Mouse (Mus musculus) naive thymus-derived CD4-positive, alpha-beta T cell, adult 2 months (primary cell): ENCODE data around the gene Cd52.

Experiments used
- DNase-seq: peaks from one replicate; pipeline ENCODE4 v3.0.0-alpha.2; 2011; ENCODE audit warnings: low read depth

Gene Cd52

DNA sequence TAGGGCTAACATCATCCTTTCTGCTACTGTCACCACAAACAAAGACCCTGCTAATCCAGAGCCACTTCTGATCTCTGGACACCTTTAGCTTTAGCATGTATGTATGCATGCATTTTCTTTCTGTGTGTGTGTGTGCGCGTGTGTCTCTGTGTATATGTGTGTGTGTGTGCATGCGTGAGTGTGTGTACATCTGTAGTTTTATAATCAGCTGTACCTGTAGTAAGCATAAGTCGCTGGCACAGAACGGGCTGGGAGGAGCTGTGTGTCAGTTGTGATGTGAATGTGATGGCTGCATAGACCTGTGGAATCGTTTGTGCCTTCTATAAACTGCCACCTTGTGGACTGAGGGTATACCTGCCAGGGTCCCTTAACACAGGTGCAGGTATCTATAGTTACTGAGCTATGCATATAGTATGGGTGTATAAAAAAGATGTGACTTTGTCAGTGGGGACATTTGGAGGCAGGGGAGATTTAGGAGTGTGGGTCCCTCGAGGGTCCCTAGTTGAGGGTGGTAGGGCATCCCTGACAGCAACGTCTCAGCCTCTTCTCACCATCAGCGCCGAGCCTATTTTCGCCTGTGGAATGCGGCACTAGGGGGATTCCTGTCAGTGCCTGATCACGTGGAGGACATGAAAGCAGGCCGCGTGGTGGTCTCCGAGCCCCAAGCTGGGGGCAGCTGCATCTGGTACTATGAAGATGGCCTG is 4.2 kb downstream of the Cd52 start:
- peak; percentile 50 for DNase-seq

DNA sequence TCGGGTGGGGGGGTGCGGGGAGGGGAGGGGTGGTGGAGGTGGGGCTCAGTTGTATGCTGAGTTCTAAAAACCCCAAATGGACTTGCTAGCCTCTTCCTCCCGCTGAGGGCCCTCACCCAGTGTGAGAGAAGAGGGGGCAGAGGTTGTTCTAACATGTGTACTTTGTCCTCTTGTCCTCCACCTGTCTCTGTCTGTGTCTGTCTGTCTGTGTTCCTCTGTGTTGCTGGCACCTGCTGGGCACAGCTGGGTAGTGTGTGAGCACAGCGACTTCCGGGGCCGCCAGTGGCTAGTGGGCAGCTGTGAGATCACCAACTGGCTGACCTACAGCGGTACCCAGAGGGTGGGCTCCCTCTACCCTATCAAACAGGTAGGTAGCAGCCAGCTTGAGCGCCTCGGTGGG is 5.9 kb downstream of the Cd52 start:
- no peak for DNase-seq

DNA sequence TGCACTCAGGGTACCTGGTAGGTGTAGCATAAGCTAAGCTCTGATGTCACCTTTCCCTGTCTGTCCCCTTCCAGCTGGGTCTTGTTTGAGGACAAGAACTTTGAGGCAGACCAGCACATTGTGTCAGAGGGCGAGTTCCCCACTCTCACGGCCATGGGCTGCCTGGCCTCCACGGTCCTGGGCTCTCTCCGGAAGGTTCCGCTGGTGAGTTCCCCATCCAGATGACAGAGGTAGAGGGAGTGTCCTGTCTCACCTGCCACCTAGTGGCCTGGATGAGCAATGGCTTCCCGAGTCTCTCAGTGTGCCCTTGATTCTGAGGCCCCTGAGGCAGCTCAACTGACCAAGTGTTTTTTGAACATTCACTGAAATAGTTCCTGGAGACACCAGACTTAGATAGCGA is 7.5 kb downstream of the Cd52 start:
- DNase-seq: peak; percentile 80

DNA sequence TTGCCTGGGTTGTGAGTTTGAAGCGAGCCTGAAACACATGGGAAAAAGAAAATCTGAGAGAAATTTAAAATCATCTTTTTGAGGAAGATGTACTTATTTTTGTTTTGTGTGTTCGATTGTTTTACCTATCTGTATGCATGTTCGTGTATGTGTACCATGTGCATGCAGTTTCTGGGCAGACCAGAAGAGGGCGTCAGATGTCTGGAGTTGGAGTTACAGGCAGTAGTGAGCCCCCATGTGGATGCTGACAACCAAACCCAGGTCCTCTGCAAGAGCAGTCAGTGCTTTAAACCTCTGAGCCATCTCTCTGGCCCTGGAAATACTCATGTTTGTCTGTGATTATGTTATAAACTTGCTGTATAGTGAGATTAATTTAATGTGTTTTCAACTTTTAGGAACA is 9.9 kb downstream of the Cd52 start:
- DNase-seq: no peak

DNA sequence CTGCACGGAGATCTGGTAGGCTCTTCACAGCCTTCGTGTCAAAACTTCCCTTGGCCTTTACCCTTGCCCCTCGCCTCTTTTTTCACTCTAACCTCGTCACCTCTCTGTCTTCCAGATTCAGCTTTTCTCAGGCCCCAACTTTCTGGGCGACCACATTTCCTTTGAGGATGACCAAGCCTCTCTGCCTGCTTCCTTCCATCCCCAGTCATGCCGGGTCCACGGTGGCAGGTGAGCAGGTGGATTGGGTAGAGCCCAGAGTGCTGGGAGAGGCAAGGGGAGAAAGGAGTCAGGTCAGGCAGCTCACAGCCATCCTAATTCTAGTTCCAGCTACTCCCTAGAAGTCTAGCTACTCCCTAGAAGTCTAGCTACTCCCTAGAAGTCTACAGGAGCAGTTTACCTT is 12.4 kb downstream of the Cd52 start:
- DNase-seq: no peak

DNA sequence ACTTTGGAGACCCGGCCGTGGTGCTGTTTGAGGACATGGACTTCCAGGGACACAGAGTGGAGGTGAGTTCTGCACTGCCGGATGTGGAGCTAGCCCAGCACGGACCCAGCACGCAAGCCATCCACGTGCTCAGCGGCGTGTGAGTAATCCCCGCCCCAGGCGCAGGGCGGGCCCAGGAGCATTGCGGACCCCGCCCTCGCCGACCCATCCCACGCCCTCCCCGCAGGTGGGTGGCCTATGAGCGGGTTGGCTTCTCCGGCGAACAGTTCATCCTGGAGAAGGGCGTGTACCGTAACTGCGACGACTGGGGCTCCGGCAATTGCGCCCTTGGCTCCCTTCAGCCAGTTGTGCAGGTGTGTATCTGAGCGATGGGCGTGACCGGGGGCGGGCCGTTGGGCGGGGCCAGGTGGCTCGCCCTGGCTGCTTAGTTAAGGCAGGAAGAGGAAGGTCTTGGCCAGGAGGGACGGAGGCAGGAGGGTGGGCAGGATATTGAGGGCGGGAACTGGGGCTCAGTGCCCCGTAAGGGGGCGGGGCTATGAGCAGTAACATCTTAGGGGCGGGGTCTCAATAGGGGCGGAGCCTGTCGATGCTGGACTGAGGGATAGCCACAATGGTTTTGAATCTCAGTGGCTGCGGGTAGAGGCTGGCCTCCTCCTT is 13.0 kb downstream of the Cd52 start:
- DNase-seq: peak; percentile 96

DNA sequence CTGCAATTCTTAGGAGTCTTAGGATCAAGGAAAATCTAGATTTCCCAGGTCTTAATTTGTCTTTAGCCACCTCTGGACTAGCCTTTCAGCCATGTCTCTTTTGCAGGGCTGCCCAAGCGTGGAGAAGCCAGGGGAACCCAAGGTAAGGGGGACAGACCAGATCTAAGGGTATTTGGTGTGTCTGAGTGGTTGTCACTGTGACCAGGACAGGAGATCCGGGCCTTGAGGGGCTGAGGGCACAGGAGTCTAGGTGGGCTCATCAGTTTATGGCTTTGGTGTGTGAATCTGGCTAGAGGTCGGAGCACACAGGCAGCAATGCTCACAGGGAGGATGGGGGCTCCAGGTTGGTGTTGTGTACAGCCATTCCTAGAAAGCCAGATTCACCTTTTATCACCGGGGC is 14.2 kb downstream of the Cd52 start:
- no peak for DNase-seq

DNA sequence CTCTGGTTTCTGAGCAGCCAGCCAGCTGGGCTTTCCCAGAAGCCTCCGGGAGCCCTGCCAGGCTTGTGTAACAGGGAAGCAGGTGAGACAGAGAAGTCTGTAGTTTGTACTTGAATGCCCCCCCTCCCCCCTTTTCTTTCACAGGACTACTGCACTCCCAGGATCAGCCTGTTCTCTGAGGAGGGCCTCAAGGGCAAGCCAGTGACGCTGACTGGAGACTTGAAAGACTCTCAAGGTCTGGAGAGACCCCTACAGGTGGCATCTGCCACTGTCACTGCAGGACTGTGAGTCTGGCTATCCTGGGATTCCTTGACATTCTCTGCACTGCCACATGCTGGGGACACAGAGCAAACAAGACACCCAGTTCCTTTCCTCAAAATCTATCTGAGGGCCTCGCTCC is 16.2 kb downstream of the Cd52 start:
- peak; percentile 69 for DNase-seq

DNA sequence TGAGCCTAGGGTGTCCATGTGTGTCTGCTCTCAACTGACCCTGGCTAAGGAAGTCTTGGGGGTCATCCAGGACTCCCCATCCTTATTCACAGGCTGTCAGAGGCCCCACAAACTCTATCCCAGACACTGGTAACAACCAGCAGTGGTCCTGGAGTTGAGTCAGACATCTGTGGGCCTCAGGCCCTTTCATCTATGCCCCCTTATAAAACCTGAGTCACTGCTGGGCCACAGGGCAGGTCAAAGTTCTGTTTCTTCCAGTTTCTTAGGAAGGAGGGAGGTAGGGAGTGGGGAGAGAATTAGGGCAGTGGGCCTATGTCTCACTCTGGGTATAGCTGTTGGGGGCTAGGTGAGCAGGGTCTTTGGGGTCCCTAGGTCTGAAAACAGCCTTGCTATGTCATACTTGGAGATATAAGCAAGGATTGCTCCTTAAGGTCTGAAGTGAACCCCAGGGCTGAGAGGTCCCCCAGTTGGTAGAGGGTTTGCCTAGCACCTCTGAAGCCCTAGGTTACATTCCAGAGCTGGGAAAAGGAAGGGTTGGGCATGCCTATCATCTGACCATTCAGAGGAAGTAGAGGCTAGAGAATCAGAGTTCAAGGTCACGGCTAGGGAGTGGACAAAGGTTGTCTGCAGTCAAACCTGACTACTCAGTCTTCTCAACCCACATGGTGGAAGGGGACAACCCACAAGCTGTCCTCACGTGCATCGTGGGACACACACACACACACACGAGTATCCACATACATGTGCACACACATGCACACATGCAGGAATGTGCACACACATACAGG is 25.9 kb downstream of the Cd52 start:
- DNase-seq: no peak

DNA sequence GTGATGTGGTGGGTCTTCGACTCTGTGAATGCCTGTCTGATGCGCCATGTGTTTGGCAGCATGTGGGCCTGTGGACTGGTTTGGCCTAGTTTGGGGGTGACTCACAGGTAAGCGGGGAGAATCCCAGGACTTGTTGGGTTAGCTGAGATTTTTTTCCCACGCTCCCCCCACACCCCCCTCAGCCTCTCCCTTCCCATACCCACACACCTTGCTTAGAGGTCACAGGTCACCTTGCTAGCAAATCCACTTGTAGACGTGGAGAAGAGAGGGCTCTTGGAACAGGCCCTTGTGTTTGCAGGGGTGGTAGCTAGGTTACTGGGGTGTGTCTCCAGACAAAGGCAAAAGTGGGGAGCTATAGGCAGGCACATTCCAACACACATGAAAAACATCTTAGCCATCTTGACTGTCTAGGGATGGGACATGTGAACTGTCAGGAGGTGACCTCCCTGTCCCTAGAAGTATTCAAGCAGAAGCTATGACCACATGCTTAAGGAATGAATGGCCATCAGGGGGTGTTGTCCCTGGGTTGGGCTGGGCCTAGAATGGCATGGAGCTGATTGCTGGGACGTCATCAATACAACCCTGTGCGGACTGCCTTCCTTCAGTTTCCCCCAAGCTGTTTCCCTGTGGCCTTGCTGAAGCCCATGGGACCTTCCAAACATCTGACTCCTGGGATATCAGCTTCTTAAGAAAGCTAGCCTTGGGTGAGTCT is 26.9 kb downstream of the Cd52 start:
- DNase-seq: no peak

DNA sequence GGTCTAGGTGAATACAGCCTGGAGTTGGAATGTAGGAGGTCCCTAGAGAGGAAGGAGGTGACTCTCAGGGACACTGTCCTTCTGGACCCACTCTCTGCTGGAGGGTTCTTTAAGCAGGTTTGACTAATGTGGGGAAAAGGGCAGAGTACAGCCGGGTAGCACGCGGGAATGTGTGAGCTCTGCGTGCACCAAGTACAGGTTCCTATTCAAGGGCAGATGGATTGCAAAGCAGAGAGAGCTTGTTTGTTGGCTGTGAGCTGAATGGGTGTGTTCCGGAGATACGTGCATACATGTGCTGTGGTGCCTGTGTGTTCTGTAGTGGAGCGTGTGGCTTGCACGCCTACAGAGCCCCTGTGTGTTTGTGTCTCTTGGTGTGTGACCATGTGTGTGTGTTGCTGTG is 27.5 kb downstream of the Cd52 start:
- no peak for DNase-seq

DNA sequence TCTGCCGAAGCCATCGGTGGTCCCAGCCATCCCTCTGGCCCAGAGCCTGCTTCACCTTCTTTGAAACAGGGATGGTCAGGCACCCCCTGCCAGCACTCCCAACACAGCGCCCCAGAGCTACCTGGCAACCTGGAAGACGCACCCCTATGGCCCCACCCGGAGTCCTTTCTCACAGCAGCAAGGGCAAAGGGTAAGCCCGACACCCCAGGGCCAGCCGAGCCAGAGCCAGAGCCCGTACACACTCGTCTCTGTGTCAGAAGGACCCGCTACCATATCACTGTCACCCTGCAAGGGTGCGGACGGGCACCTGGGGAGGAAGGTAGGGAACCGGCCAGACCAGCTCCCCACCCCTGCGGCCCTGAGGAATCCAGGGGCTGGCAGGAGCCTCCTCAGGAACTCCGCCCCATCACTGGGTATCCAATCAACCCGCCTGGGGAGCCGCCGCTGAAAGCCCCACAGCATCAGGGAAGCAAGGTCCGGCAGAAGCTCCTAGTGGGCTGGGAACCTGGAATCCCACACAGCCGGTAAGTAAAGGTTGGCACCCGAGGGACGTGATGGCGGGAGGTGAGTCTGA is 29.4 kb downstream of the Cd52 start:
- no peak for DNase-seq

DNA sequence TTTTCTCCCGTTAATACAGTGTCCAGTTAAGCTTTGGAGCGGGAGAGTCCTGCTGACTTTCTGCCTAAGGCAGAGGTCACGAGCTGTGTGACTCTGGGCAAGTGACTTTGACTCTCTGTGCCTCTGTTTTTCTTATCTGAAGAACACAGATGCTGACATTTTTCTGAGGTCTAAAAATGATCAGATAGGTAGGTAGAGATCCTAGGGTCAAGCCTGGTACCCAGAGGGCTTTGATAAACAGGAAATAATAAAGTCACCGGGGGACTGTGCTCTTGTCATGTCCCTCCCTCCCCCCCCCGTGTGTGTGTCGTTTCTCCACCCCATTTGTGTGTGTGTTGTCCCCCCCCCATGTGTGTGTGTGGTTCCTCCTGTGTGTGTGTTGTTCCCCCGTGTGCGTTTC is 32.3 kb downstream of the Cd52 start:
- DNase-seq: no peak

DNA sequence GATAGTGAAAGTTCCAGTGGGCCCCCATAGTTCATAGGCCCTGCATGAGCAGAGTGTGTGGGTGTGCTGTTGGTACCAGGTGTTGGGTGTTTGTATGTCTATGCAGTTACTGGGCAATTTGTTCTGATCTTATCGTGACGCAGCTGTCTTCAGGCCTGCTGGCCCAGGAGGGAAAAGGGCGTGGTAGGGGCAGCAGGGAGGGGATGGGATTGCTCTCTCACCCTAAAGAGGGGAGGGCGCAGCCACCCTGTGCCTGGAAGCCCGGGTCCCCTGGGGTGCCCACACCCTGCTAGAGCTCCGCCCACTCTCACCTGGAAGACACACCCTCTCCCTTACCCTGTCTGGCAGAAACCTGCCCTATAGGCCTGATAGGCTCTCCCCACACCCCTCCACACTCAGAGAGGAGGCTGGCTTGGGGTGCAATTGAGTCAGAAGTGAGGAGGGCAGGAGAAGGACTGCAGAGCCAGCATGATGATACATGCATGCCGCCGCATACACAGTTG is 32.9 kb downstream of the Cd52 start:
- no peak for DNase-seq

DNA sequence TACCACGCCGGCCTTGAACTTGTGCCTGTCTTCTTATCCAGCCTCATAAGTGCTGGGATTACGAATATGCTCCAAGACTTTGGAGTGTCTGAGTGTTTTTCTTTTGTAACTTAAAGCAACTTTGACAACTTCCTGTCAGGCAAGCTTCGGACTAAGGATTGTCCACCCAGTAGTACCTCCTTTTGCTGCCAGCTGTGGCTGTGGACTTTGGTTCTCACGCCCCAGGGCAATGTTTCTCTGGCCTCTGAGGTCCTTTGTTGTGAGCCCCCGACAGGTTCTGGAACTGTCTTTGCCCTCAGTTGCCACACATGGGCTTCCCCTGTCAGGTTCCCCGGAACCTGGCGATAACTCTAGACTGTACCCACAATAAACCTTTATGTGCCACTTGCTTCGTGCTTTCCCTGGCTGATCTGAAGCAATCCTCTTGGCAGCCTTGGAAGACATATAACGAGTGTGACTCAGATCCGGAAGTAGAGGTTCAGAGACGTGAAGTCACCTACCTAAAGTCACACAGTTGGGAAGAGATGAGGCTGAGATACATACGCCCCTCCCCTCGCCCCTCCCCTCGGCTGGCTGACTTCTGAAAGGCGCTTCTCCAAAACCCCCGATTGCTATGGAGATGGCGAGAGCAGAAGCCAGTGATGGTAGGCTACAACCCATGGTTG is 33.6 kb downstream of the Cd52 start:
- peak; percentile 82 for DNase-seq

DNA sequence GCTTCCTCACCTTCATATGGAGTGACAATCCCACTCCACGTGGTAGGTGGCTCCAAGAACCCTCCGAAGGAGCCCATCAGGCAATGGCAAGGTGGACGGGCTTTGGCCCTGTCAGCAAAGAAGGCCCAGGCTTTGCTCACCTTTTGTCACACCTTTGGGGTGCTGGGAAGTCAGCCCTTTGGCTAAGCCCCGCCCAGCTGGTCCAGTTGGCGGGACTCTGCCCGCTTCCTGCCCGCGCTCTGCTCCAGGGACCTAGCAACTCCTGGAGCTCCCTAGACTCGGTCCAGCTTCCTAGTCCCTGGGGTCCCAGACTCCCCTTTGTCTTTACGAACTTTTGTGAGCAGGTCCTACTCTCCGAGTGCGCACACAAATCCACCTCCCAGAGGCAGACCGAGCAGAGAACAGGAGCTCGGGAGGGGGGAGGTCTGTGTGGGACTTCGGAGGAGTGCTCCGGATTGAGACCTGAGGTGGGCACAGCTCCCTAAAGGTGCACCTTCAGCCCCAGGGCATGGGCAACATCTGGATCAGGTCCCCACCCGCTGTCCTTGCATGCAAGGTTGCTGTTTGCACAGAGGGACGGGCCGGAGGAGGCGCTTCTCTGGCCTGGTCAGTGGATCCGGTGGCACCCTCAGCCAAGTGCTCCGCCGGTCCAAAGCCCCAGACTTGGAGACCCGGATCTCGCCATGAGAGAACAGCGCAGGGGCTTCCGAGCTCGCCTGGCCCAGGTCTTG is 34.6 kb downstream of the Cd52 start, which contains the start of gene Crybg2:
Gene Crybg2, plus strand, starts transcription at position 681 of the 731 bp plus-strand sequence.
- DNase-seq: no peak

DNA sequence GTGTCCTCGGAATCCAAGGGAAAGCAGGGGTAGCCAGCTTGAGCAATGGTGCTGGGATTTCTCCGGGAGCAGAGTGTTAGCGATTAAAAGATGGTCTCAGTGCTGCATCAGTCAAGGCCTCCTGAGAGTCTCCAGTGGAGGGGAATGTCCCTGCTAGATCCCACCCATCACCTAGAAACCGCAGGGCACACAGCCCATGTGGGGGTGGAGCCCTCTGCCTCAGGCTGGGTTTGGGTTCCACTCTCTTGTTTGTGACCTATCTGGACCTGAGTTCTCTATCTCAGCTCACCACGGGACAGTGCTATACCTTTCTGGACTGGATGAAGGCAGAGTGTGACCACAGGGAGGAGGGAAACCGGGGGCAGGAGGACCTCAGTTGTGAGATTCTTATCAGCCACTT is 36.0 kb downstream of the Cd52 start:
- DNase-seq: peak; percentile 53

DNA sequence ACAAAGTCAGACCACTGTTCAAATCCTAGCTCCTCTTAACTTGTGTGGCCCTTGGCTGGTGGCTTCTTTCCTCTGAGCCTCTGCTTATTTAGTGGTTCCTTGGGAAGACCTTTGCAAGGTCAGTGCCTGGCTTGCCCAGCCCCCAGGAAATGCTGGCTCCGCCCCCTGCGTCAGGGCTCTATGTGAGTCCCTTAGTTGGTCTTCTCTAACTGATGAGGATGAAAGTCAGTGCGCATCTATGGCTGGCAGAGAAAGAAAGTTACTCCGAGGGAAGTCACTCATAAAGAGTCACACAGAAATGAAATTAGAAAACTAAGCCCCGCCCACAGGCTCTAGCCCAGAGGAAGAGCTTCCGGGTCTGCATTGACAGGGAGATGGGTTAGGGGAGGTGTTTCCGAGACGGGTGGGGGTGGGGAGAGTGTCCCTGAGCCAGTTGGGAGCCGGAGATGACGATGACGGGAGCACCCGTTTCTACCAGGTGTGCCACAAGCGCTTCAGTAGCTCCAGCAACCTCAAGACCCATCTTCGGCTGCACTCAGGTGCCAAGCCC is 36.6 kb downstream of the Cd52 start:
- DNase-seq: peak; percentile 85

DNA sequence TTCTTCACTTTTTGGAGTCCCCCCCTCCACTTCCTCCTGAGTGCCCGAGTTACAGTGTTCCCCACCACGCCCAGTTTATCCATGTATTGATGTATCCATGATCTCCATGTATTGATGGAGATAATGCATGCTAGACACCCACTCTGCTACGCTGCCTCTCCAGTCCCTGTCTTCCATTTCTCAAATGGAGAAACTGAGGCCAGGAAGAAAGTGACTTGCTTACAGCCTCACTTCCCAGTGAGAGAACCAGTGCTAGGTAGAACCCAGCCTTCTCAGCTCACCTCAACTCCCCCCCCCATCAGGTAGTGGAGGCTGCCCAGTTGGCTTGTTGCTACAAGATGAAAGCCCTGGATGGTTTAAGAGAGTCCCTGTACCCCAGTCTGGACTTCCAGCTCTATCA is 41.3 kb downstream of the Cd52 start, which contains the start of gene Zfp683:
Gene Zfp683, plus strand, starts transcription at position 301 of the 400 bp plus-strand sequence.
- DNase-seq: no peak

DNA sequence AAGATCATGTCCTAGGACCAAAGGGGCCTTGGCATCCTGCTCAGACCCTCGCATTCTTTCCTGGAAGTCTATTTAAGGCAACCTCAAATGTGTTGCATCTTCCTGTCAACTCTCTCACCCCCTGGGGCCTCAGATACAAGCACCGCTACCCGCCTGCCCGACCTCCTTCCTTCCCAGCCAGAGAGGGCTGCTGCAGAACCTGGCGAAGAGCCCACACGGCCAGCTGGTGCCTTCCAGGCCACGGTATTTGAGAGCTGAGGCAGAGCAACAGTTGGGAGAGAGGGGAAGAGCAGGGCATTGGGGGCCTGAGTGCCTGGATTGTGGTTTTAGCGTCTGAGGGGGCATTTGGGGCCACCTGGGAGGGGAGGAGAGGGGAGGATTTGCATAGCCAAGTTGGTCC is 42.3 kb downstream of the Cd52 start:
- DNase-seq: no peak
